Mouse (Mus musculus) lung, postnatal 0 days (tissue): ENCODE measurements around the gene D930007J09Rik. TPM values are rescaled to one million over a fixed set of nuclear protein-coding genes. Genes with fewer than 3 reads are reported as not detected.

ENCODE experiments used
- ATAC-seq: fragments of 200-750 bp; cut with Nextera tagmentation; 2 replicates; pipeline ENCODE4 v1.8.0; 2017; ENCODE audit warnings: moderate library complexity
- DNase-seq: peaks from one replicate; pipeline ENCODE4 v3.0.0-alpha.2; 2016; ENCODE audit warnings: low spot score
- H3K27ac ChIP-seq: fragments of 300-500 bp; sonication (generic); 2 replicates; pipeline ENCODE4 v1.5.1; 2014; ENCODE audit warnings: antibody characterized with exemption, mild to moderate bottlenecking, low read length, mixed read lengths
- H3K27me3 ChIP-seq: fragments of 300-500 bp; sonication (generic); replicated peaks from 2 replicates; pipeline ENCODE4 v1.6.1; 2014; ENCODE audit warnings: low read length, mixed read lengths; ENCODE audit not compliant: insufficient read depth
- H3K36me3 ChIP-seq: fragments of 300-500 bp; sonication (generic); 2 replicates; pipeline ENCODE4 v1.6.1; 2014; ENCODE audit warnings: low read length, mixed read lengths; ENCODE audit not compliant: insufficient read depth
- H3K4me1 ChIP-seq: fragments of 300-500 bp; sonication (generic); 2 replicates; pipeline ENCODE4 v1.6.1; 2014; ENCODE audit warnings: antibody characterized with exemption, low read depth, low read length, mixed read lengths; ENCODE audit not compliant: insufficient read depth
- H3K4me2 ChIP-seq: fragments of 300-500 bp; sonication (generic); replicated peaks from 2 replicates; pipeline ENCODE4 v1.6.1; 2014; ENCODE audit warnings: low read depth, mild to moderate bottlenecking, low read length, moderate library complexity, mixed read lengths
- H3K4me3 ChIP-seq: fragments of 300-500 bp; sonication (generic); 2 replicates; pipeline ENCODE4 v1.5.1; 2014; ENCODE audit warnings: low read depth, low read length
- H3K9ac ChIP-seq: fragments of 300-500 bp; sonication (generic); replicated peaks from 2 replicates; pipeline ENCODE4 v1.6.1; 2014; ENCODE audit warnings: low read depth, mild to moderate bottlenecking
- H3K9me3 ChIP-seq: fragments of 300-500 bp; sonication (generic); 2 replicates; pipeline ENCODE4 v1.6.1; 2016; ENCODE audit warnings: low read length, mixed read lengths
- CTCF ChIP-seq: IDR thresholded peaks from 2 replicates; pipeline ENCODE4 v1.5.1; 2016; ENCODE audit warnings: antibody characterized with exemption, mild to moderate bottlenecking
- EP300 ChIP-seq: IDR thresholded peaks from 2 replicates; pipeline ENCODE4 v1.6.1; 2016; ENCODE audit warnings: antibody characterized with exemption, mild to moderate bottlenecking, control low read depth
- WGBS: fragments of 180-500 bp; shearing (Covaris S2); extraction: QIAGEN DNeasy Blood & Tissue Kit; methylation state at CpG from one replicate; pipeline ENCODE4 v1.1.7; 2014; 5-methylcytosine and 5-hydroxymethylcytosine counted together
- polyA plus RNA-seq: library from polyadenylated mRNA; unstranded; fragments of >200 nt; fragmentation: Nextera tagmentation; extraction: Ambion mirVana; gene quantifications from 2 replicates; pipeline ENCODE4 v1.2.1, GENCODE M21; 2015

The D930007J09Rik gene
- polyA plus RNA-seq, 1 experiment from 2014 or later, result not detected

DNA sequence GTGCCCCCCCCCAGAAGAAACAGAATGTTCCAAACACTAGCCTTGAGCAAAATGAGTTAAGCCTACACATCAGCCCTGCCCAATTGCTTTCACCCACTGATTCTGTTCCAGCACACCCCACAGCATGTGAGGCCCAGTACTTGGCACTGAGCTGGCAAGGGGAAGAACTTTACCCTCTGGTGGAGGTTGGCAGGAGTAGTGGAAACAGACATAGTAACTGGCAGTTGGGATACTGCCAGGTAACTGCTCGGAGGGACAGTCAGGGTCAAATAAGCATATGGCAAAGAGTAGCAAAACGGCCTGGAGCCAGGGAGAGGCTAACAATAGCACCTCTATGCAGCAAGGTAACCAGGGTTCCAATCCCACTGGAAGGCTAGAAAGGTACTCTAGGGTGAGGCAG is 8.0 kb downstream of the D930007J09Rik start:
- H3K9ac ChIP-seq, result no peak overlapping the region
- TF ChIP-seq EP300 (no peak), CTCF (no peak)
- 37% methylated on average over 2 of the region's 2 CpGs for WGBS
- no peaks in the 10 kb centered on the region for H3K4me1 ChIP-seq
- no peaks in the 10 kb centered on the region for H3K27me3 ChIP-seq
- no peaks in the 10 kb centered on the region for H3K9me3 ChIP-seq
- ATAC-seq (no peak), DNase-seq (no peak)
- no peak overlapping the region for H3K27ac ChIP-seq
- H3K4me3 ChIP-seq, result no peak overlapping the region
- H3K36me3 ChIP-seq, result no peaks in the 10 kb centered on the region
- no peak overlapping the region for H3K4me2 ChIP-seq

- no peaks in the 10 kb centered on the region for H3K9me3 ChIP-seq
- no peaks in the 10 kb centered on the region for H3K36me3 ChIP-seq
- WGBS, result 76% methylated on average over 4 of the region's 4 CpGs
- no peak for TF ChIP-seq CTCF
- no peaks in the 10 kb centered on the region for H3K4me1 ChIP-seq
- ATAC-seq, result no peak
- no peak overlapping the region for H3K27ac ChIP-seq
- H3K4me2 ChIP-seq, result no peak overlapping the region
- no peak overlapping the region for H3K4me3 ChIP-seq
- H3K27me3 ChIP-seq, result no peaks in the 10 kb centered on the region
- H3K9ac ChIP-seq, result no peak overlapping the region
- no peak for DNase-seq
These were observed 12.9 kb downstream of the D930007J09Rik start for GRCm38 (mm10) chr13:32789781-32790180.

DNA sequence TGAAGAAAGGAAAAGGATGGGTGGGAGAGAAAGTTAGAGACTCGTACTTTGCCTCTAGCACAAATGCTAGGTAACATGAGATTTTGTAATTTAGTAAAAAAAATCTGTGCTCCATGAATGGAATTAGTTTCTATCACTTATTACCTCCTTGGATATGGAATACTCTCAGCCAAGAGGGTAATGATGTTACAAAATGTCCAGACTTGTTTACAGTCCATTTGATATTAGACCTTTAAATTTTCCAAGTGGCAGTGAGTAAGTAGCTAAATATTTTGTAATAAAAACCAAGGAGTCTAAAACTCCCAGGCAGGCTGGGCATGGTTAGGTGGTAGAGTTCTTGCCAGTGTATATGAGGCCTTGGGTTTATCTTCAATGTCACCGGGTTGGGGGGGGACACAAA is 15.1 kb downstream of the D930007J09Rik start:
- H3K9me3 ChIP-seq, result no peaks in the 10 kb centered on the region
- DNase-seq (no peak), ATAC-seq (no peak)
- no peak overlapping the region for H3K27ac ChIP-seq
- WGBS, result 40% methylated on average over 2 of the region's 2 CpGs
- no peak overlapping the region for H3K9ac ChIP-seq
- TF ChIP-seq EP300 (no peak), CTCF (no peak)
- H3K4me3 ChIP-seq, result no peak overlapping the region
- H3K4me1 ChIP-seq, result no peaks in the 10 kb centered on the region
- no peak overlapping the region for H3K4me2 ChIP-seq
- no peaks in the 10 kb centered on the region for H3K27me3 ChIP-seq
- no peaks in the 10 kb centered on the region for H3K36me3 ChIP-seq

DNA sequence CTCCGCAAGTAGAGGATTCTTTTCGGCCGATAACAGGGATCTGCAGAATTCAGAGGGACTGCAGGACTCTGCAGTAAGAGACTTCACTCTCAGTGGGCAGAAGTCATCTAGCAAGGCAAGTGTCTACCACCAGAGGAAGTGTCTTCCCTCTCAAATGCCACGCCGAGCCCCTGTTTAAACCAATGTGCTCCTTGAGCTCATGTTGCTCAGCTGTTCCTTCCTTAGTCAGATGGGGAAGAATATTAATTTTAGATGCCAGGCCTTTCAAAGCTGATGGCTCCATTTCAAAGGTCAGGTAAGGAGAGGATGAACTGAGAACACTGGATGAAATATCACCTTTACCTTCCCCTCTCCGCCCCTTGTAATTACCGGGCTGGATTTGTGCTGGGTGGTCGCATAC is 18.8 kb downstream of the D930007J09Rik start, which contains the start of gene Mylk4:
Gene Mylk4, minus strand, starts transcription at position 139 of the 400 bp plus-strand sequence.
- Histone ChIP-seq H3K36me3 (no peaks in the 10 kb centered on the region), H3K27ac (no peak within 1 kb of the TSS), H3K27me3 (no peaks in the 10 kb centered on the region), H3K4me3 (no peak within 1 kb of the TSS), H3K4me1 (no peaks in the 10 kb centered on the region), H3K9me3 (no peaks in the 10 kb centered on the region), H3K9ac (no peak within 1 kb of the TSS), H3K4me2 (no peak within 1 kb of the TSS)
- no peak for DNase-seq
- TF ChIP-seq CTCF, result no peak
- TF ChIP-seq EP300, result no peak
- WGBS, result 66% methylated on average over 8 of the region's 8 CpGs
- ATAC-seq, result no peak

- H3K4me2 ChIP-seq, result no peak overlapping the region
- H3K9me3 ChIP-seq, result no peaks in the 10 kb centered on the region
- DNase-seq, result no peak
- TF ChIP-seq EP300 (no peak), CTCF (peak; percentile 52)
- H3K36me3 ChIP-seq, result no peaks in the 10 kb centered on the region
- 37% methylated on average over 5 of the region's 5 CpGs for WGBS
- no peak overlapping the region for H3K9ac ChIP-seq
- H3K4me1 ChIP-seq, result no peaks in the 10 kb centered on the region
- H3K27me3 ChIP-seq, result no peaks in the 10 kb centered on the region
- no peak for ATAC-seq
- no peak overlapping the region for H3K27ac ChIP-seq
- no peak overlapping the region for H3K4me3 ChIP-seq
These were observed 19.6 kb downstream of the D930007J09Rik start for GRCm38 (mm10) chr13:32783055-32783454.

DNA sequence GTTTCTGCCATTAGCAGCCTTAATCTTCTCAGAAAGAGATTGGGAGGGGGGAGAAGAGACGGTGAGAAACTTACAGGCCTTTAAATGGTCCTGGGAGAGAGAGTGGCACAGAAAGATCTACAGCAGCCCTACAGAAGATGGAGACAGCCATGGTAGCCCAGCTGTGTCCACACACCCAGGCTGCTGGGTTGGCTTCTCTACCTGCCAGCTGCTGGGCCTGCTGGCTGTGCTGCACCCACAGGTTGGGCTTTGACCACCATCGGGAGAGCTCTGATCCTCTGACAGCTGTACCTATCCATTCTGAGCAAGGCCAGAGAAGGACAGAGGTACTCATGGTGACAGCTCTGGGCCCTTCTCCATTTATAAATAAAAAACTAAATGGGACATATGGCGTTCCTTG is 23.8 kb downstream of the D930007J09Rik start:
- DNase-seq, result no peak
- WGBS, result 61% methylated on average over 3 of the region's 3 CpGs
- TF ChIP-seq EP300 (no peak), CTCF (no peak)
- no peaks in the 10 kb centered on the region for H3K9me3 ChIP-seq
- no peaks in the 10 kb centered on the region for H3K27me3 ChIP-seq
- H3K4me2 ChIP-seq, result no peak overlapping the region
- no peak overlapping the region for H3K9ac ChIP-seq
- no peaks in the 10 kb centered on the region for H3K4me1 ChIP-seq
- H3K36me3 ChIP-seq, result no peaks in the 10 kb centered on the region
- H3K4me3 ChIP-seq, result no peak overlapping the region
- no peak for ATAC-seq
- no peak overlapping the region for H3K27ac ChIP-seq

DNA sequence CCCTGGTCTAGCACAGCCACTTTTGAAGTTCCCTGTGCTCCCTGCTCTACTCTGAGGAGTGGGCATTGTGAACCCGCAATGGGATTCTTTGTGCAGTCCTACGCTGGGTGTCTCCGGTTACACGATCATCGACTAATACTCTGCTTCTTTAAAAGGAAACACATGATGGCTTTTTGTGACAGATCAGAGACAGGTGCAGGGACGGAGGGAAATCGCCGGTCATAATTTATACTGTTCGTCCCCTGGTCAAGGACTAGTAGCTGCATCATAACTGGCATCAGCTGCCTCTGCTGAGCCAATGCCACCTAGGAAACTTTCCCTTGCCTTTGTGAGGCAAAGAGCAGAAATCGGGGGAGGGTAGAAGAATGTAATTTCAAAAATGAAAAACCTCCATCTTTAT is 26.3 kb downstream of the D930007J09Rik start:
- no peak for DNase-seq
- WGBS, result 90% methylated on average over 10 of the region's 10 CpGs
- Histone ChIP-seq H3K9me3 (no peaks in the 10 kb centered on the region), H3K4me1 (no peaks in the 10 kb centered on the region), H3K4me2 (no peak overlapping the region), H3K36me3 (no peaks in the 10 kb centered on the region), H3K27ac (no peak overlapping the region), H3K4me3 (no peak overlapping the region), H3K27me3 (no peaks in the 10 kb centered on the region), H3K9ac (no peak overlapping the region)
- ATAC-seq, result no peak
- TF ChIP-seq CTCF, result no peak
- TF ChIP-seq EP300, result no peak
